Mouse (Mus musculus) G1E (cell line): ENCODE measurements around the gene Plcd4. TPM values are rescaled to one million over a fixed set of nuclear protein-coding genes. Genes with fewer than 3 reads are reported as not detected.

ENCODE experiments used
- ATAC-seq: 2 replicates; pipeline ENCODE4 v1.8.0; 2016; ENCODE audit warnings: mild to moderate bottlenecking; ENCODE audit not compliant: insufficient number of reproducible peaks, poor library complexity, low FRiP score, severe bottlenecking; ENCODE audit errors: extremely low read depth
- DNase-seq: peaks from one replicate; pipeline ENCODE4 v3.0.0; 2012; ENCODE audit warnings: low spot score
- H3K27me3 ChIP-seq: 2 replicates; pipeline ENCODE4 v1.6.1; 2012; ENCODE audit warnings: mild to moderate bottlenecking, low read length, inconsistent platforms; ENCODE audit not compliant: insufficient read depth
- H3K36me3 ChIP-seq: replicated peaks from 2 replicates; pipeline ENCODE3; 2012; ENCODE audit warnings: mild to moderate bottlenecking, inconsistent platforms
- H3K4me1 ChIP-seq: 2 replicates; pipeline ENCODE4 v1.6.1; 2012; ENCODE audit warnings: low read depth, low read length, inconsistent platforms, mixed read lengths; ENCODE audit not compliant: insufficient read depth
- H3K4me3 ChIP-seq: 2 replicates; pipeline ENCODE4 v1.5.1; 2012; ENCODE audit warnings: low read depth, mild to moderate bottlenecking, inconsistent platforms, low read length, moderate library complexity, mixed read lengths
- H3K9me3 ChIP-seq: replicated peaks from 2 replicates; pipeline ENCODE4 v1.6.1; 2012; ENCODE audit warnings: inconsistent platforms
- CTCF ChIP-seq: IDR thresholded peaks from 2 replicates; pipeline ENCODE4 v1.5.1; 2012; ENCODE audit warnings: low read depth, low read length, inconsistent platforms, mixed read lengths
- GATA1 ChIP-seq: IDR thresholded peaks from 2 replicates; pipeline ENCODE4 v1.6.1; 2012; ENCODE audit warnings: borderline replicate concordance, low read length, inconsistent platforms, mixed read lengths
- GATA2 ChIP-seq: IDR thresholded peaks from 2 replicates; pipeline ENCODE4 v1.6.1; 2012; ENCODE audit warnings: low read depth, low read length, inconsistent platforms, borderline replicate concordance
- POLR2AphosphoS5 ChIP-seq: IDR thresholded peaks from 2 replicates; pipeline ENCODE4 v1.6.1; 2012; ENCODE audit warnings: low read depth, low read length, inconsistent platforms; ENCODE audit not compliant: insufficient replicate concordance
- TAL1 ChIP-seq: conservative IDR thresholded peaks from 2 replicates; pipeline ENCODE4 v1.6.1; 2012; ENCODE audit warnings: low read depth, low read length, inconsistent platforms, mixed read lengths
- polyA plus RNA-seq: library from polyadenylated mRNA; stranded (reverse); fragments of >175 nt; gene quantifications from 2 replicates; pipeline ENCODE4 v1.2.3, GENCODE M21; 2012
- total RNA-seq, 2 experiments: library from RNA; stranded (forward) in 1 of 2; stranded (reverse) in 1 of 2; fragments of 200-1000 nt in 1 of 2; fragments of >200 nt in 1 of 2; fragmentation: Nextera tagmentation in 1 of 2; gene quantifications; 2 replicates each; pipeline ENCODE4 v1.2.3; 2014 to 2017

Plcd4 gene
- total and polyA plus RNA-seq, 3 experiments = 0.60 TPM; not detected in 2

- no peak for TF ChIP-seq GATA1
- H3K36me3 ChIP-seq = peaks cover 63% of the 10 kb centered on the region
Observed at GRCm38 (mm10) chr1:74587773-74588445, 45.2 kb downstream of the Plcd4 start, which contains the start of the genes Zfp142 and Bcs1l. Zfp142 (minus strand) TSS chr1:74588246. Bcs1l (plus strand) TSS chr1:74588289.

GRCm38 (mm10) chr1:74594434-74594833 is 51.7 kb downstream of the Plcd4 start:
- no peak for ATAC-seq
- Histone ChIP-seq H3K36me3 (peaks cover 91% of the 10 kb centered on the region), H3K27me3 (no peaks in the 10 kb centered on the region)

More at GRCm38 (mm10) chr1:74587773-74588445, 45.2 kb downstream of the Plcd4 start, which contains the start of the genes Zfp142 and Bcs1l:
- DNase-seq (peak; percentile 98), ATAC-seq (peak; percentile 97)
- Histone ChIP-seq H3K4me3 (peak within 1 kb of the TSS; percentile 77), H3K9me3 (no peaks in the 10 kb centered on the region), H3K4me1 (peaks cover 56% of the 10 kb centered on the region), H3K27me3 (no peaks in the 10 kb centered on the region)

GRCm38 (mm10) chr1:74600501-74601266 is 58.0 kb downstream of the Plcd4 start:
- DNase-seq (no peak), ATAC-seq (peak; percentile 16; the same call in 1 of the 2 replicates)
- Histone ChIP-seq H3K27me3 (no peaks in the 10 kb centered on the region), H3K36me3 (peaks cover 37% of the 10 kb centered on the region), H3K4me1 (peaks cover 33% of the 10 kb centered on the region), H3K4me3 (peak overlapping the region; percentile 85), H3K9me3 (no peaks in the 10 kb centered on the region)
- TF ChIP-seq GATA2 (no peak), GATA1 (no peak), TAL1 (no peak), POLR2AphosphoS5 (no peak), CTCF (no peak)

More at GRCm38 (mm10) chr1:74594434-74594833, 51.7 kb downstream of the Plcd4 start:
- Histone ChIP-seq H3K4me1 (peaks cover 31% of the 10 kb centered on the region), H3K4me3 (no peak overlapping the region), H3K9me3 (no peaks in the 10 kb centered on the region)
- DNase-seq = no peak
- TF ChIP-seq GATA1 = no peak
- no peak for TF ChIP-seq POLR2AphosphoS5
- no peak for TF ChIP-seq TAL1
- no peak for TF ChIP-seq CTCF
- no peak for TF ChIP-seq GATA2

GRCm38 (mm10) chr1:74601267-74601962 is 58.7 kb downstream of the Plcd4 start, which contains the start of the genes Rnf25 and Stk36:
Rnf25 (minus strand) TSS chr1:74601397.
Stk36 (plus strand) TSS chr1:74601445.
- H3K27me3 ChIP-seq = no peaks in the 10 kb centered on the region
- ATAC-seq = peak; percentile 93
- peaks cover 31% of the 10 kb centered on the region for H3K4me1 ChIP-seq
- H3K9me3 ChIP-seq = no peaks in the 10 kb centered on the region
- peak within 1 kb of the TSS; percentile 85 for H3K4me3 ChIP-seq
- peak; percentile 94 for DNase-seq
- H3K36me3 ChIP-seq = peaks cover 31% of the 10 kb centered on the region
- TF ChIP-seq CTCF = no peak
- no peak for TF ChIP-seq TAL1
- no peak for TF ChIP-seq POLR2AphosphoS5
- TF ChIP-seq GATA2 = no peak
- no peak for TF ChIP-seq GATA1

Other genes starting within 250 kb of the Plcd4 start
- 18.7 and 19.8 TPM in 2 replicates for gene Tmbim1, start 237.3 kb upstream of the Plcd4 start, total RNA-seq (2014; fragmentation: Nextera tagmentation)
- gene Tmbim1, start 237.3 kb upstream of the Plcd4 start, total RNA-seq (2017) = 19.7 and 26.0 TPM in 2 replicates
- 110 and 115 TPM in 2 replicates for gene Tmbim1, start 237.3 kb upstream of the Plcd4 start, polyA plus RNA-seq
- not detected in 2 replicates for gene Catip, start 180.8 kb upstream of the Plcd4 start, total RNA-seq (2014; fragmentation: Nextera tagmentation)
- 0.27 TPM in 1 of 2 replicates, not detected in the other for gene Catip, start 180.8 kb upstream of the Plcd4 start, total RNA-seq (2017)
- gene Catip, start 180.8 kb upstream of the Plcd4 start, polyA plus RNA-seq = not detected in 2 replicates
- gene Slc11a1, start 167.7 kb upstream of the Plcd4 start, total RNA-seq (2014; fragmentation: Nextera tagmentation) = not detected in 2 replicates
- 0.23 and 0.60 TPM in 2 replicates for gene Slc11a1, start 167.7 kb upstream of the Plcd4 start, total RNA-seq (2017)
- not detected in 2 replicates for gene Slc11a1, start 167.7 kb upstream of the Plcd4 start, polyA plus RNA-seq
- gene Ctdsp1, start 151.4 kb upstream of the Plcd4 start, total RNA-seq (2014; fragmentation: Nextera tagmentation) = 154 and 171 TPM in 2 replicates
- 64.6 and 66.4 TPM in 2 replicates for gene Ctdsp1, start 151.4 kb upstream of the Plcd4 start, total RNA-seq (2017)
- 272 and 321 TPM in 2 replicates for gene Ctdsp1, start 151.4 kb upstream of the Plcd4 start, polyA plus RNA-seq
- gene Vil1, start 133.5 kb upstream of the Plcd4 start, total RNA-seq (2014; fragmentation: Nextera tagmentation) = 0.29 and 0.68 TPM in 2 replicates
- 0.29 and 1.1 TPM in 2 replicates for gene Vil1, start 133.5 kb upstream of the Plcd4 start, total RNA-seq (2017)
- gene Vil1, start 133.5 kb upstream of the Plcd4 start, polyA plus RNA-seq = 0.11 and 0.35 TPM in 2 replicates
- 158 and 183 TPM in 2 replicates for gene Cnot9, start 36.8 kb upstream of the Plcd4 start, total RNA-seq (2014; fragmentation: Nextera tagmentation)
- 87.5 and 89.6 TPM in 2 replicates for gene Cnot9, start 36.8 kb upstream of the Plcd4 start, total RNA-seq (2017)
- 35.9 and 37.1 TPM in 2 replicates for gene Cnot9, start 36.8 kb upstream of the Plcd4 start, polyA plus RNA-seq
- 112 and 117 TPM in 2 replicates for gene Usp37, start 1.4 kb downstream of the Plcd4 start, total RNA-seq (2014; fragmentation: Nextera tagmentation)
- gene Usp37, start 1.4 kb downstream of the Plcd4 start, total RNA-seq (2017) = 72.2 and 89.3 TPM in 2 replicates
- 2.9 and 9.7 TPM in 2 replicates for gene Usp37, start 1.4 kb downstream of the Plcd4 start, polyA plus RNA-seq
- 48.2 and 50.4 TPM in 2 replicates for gene Zfp142, start 45.4 kb downstream of the Plcd4 start, total RNA-seq (2014; fragmentation: Nextera tagmentation)
- 11.4 and 13.1 TPM in 2 replicates for gene Zfp142, start 45.4 kb downstream of the Plcd4 start, total RNA-seq (2017)
- 9.1 and 12.4 TPM in 2 replicates for gene Zfp142, start 45.4 kb downstream of the Plcd4 start, polyA plus RNA-seq
- gene Bcs1l, start 45.4 kb downstream of the Plcd4 start, total RNA-seq (2014; fragmentation: Nextera tagmentation) = 36.5 and 45.8 TPM in 2 replicates
- 25.8 and 26.8 TPM in 2 replicates for gene Bcs1l, start 45.4 kb downstream of the Plcd4 start, total RNA-seq (2017)
- 3.6 and 4.8 TPM in 2 replicates for gene Bcs1l, start 45.4 kb downstream of the Plcd4 start, polyA plus RNA-seq
- gene Rnf25, start 58.5 kb downstream of the Plcd4 start, total RNA-seq (2014; fragmentation: Nextera tagmentation) = 35.2 and 57.4 TPM in 2 replicates
- gene Rnf25, start 58.5 kb downstream of the Plcd4 start, total RNA-seq (2017) = 48.5 and 80.6 TPM in 2 replicates
- 23.1 and 24.1 TPM in 2 replicates for gene Rnf25, start 58.5 kb downstream of the Plcd4 start, polyA plus RNA-seq
- gene Stk36, start 58.6 kb downstream of the Plcd4 start, total RNA-seq (2014; fragmentation: Nextera tagmentation) = 3.9 and 5.6 TPM in 2 replicates
- 1.5 and 1.6 TPM in 2 replicates for gene Stk36, start 58.6 kb downstream of the Plcd4 start, total RNA-seq (2017)
- 0.46 and 0.88 TPM in 2 replicates for gene Stk36, start 58.6 kb downstream of the Plcd4 start, polyA plus RNA-seq
- 61.7 and 68.5 TPM in 2 replicates for gene Ttll4, start 118.9 kb downstream of the Plcd4 start, total RNA-seq (2014; fragmentation: Nextera tagmentation)
- gene Ttll4, start 118.9 kb downstream of the Plcd4 start, total RNA-seq (2017) = 44.4 and 46.0 TPM in 2 replicates
- gene Ttll4, start 118.9 kb downstream of the Plcd4 start, polyA plus RNA-seq = 21.2 and 25.8 TPM in 2 replicates
- not detected in 2 replicates for gene Cyp27a1, start 170.7 kb downstream of the Plcd4 start, total RNA-seq (2014; fragmentation: Nextera tagmentation)
- gene Cyp27a1, start 170.7 kb downstream of the Plcd4 start, total RNA-seq (2017) = 0.55 TPM in 1 of 2 replicates, not detected in the other
- not detected in 2 replicates for gene Cyp27a1, start 170.7 kb downstream of the Plcd4 start, polyA plus RNA-seq
- gene Prkag3, start 206.3 kb downstream of the Plcd4 start, total RNA-seq (2014; fragmentation: Nextera tagmentation) = not detected in 2 replicates
- not detected in 2 replicates for gene Prkag3, start 206.3 kb downstream of the Plcd4 start, total RNA-seq (2017)
- not detected in 2 replicates for gene Prkag3, start 206.3 kb downstream of the Plcd4 start, polyA plus RNA-seq
- not detected in 2 replicates for gene Wnt6, start 229.0 kb downstream of the Plcd4 start, total RNA-seq (2014; fragmentation: Nextera tagmentation)
- 0.17 TPM in 1 of 2 replicates, not detected in the other for gene Wnt6, start 229.0 kb downstream of the Plcd4 start, total RNA-seq (2017)
- gene Wnt6, start 229.0 kb downstream of the Plcd4 start, polyA plus RNA-seq = not detected in 2 replicates
- not detected in 2 replicates for gene Wnt10a, start 248.6 kb downstream of the Plcd4 start, total RNA-seq (2014; fragmentation: Nextera tagmentation)
- gene Wnt10a, start 248.6 kb downstream of the Plcd4 start, total RNA-seq (2017) = 0.05 and 0.06 TPM in 2 replicates
- gene Wnt10a, start 248.6 kb downstream of the Plcd4 start, polyA plus RNA-seq = not detected in 2 replicates